Comparison of ENCODE assay signal across 21 mouse cellular contexts in genomic region chr19:32465228-32465627, GRCm38 (mm10). TPM values are rescaled to one million over a fixed set of nuclear protein-coding genes. Genes with fewer than 3 reads are reported as not detected.
DNase-seq lines count a peak whose midpoint lies in the region; ATAC-seq and TF ChIP-seq lines count a peak whose summit lies in the region.
"Had no signal": no experiment of that assay in that cellular context is flagged by ENCODE, and none has a peak within 500 bp of the region (broad histone marks: within the 10 kb centered on the region; RNA-seq: fewer than 3 reads in every experiment).

No protein-coding gene starts in this region.

- peak; percentile 95 for ATAC-seq in inflammation-experienced regulatory T-cells, adult 6 months
- no peak for ATAC-seq in midbrain, embryonic 11.5 days (ENCODE audit: low FRiP score)
- ATAC-seq in heart, embryonic 11.5 days (replicated peaks; ENCODE audit: insufficient number of reproducible peaks, low FRiP score, low TSS enrichment) = no peak
- ATAC-seq: forebrain, embryonic 14.5 days; intestine, postnatal 0 days had no signal

- WGBS in midbrain, embryonic 11.5 days = 75% methylated on average over 4 of the region's 4 CpGs
- 68% methylated on average over 4 of the region's 4 CpGs for WGBS in heart, embryonic 11.5 days (ENCODE audit: insufficient replicate concordance)

- TF ChIP-seq POLR2A in MEL (IDR thresholded peaks at IDR 0.05; ENCODE audit: control insufficient read depth in 1 of 2, insufficient read depth in 1 of 2, low read depth in 1 of 2, low read length in 2 of 2, poor library complexity in 1 of 2) = no peak

- TF ChIP-seq EP300 in MEL (IDR thresholded peaks at IDR 0.05; ENCODE audit: low read depth in 1 of 2, low read length in 2 of 2) = peak in 1 of 2 experiments; percentile 39; a peak in 3 of 4 replicates

- H3K36me3 ChIP-seq in MEL (ENCODE audit: control insufficient read depth in 1 of 2, insufficient read depth in 2 of 2, low read length in 2 of 2) = peaks cover 0 to 3% of the 10 kb centered on the region in 2 experiments; a peak in 2 of 4 replicates
- no peaks in the 10 kb centered on the region for H3K36me3 ChIP-seq in midbrain, embryonic 11.5 days (ENCODE audit: control insufficient read depth, insufficient read depth, low read length)
- no peaks in the 10 kb centered on the region for H3K36me3 ChIP-seq in heart, embryonic 11.5 days (ENCODE audit: control insufficient read depth, insufficient read depth, low read length)
- H3K36me3 ChIP-seq: hindbrain, embryonic 15.5 days; limb, embryonic 10.5 days; liver, embryonic 15.5 days; lung, embryonic 15.5 days; midbrain, embryonic 10.5 days had no signal

- no peaks in the 10 kb centered on the region for H3K9me3 ChIP-seq in MEL (replicated peaks; ENCODE audit: insufficient read depth, low read length)
- H3K9me3 ChIP-seq in midbrain, embryonic 11.5 days (ENCODE audit: control insufficient read depth, low read length) = no peaks in the 10 kb centered on the region
- no peaks in the 10 kb centered on the region for H3K9me3 ChIP-seq in heart, embryonic 11.5 days (replicated peaks; ENCODE audit: control insufficient read depth, low read length)
- H3K9me3 ChIP-seq: hindbrain, embryonic 15.5 days; limb, embryonic 10.5 days; liver, embryonic 15.5 days; lung, embryonic 15.5 days; midbrain, embryonic 10.5 days had no signal

- H3K9ac ChIP-seq in MEL (ENCODE audit: control insufficient read depth, low read depth, low read length, poor library complexity, severe bottlenecking) = no peak overlapping the region
- H3K9ac ChIP-seq in midbrain, embryonic 11.5 days (ENCODE audit: low read length) = no peak overlapping the region
- no peak overlapping the region for H3K9ac ChIP-seq in heart, embryonic 11.5 days (ENCODE audit: low read depth, low read length)
- H3K9ac ChIP-seq: hindbrain, embryonic 15.5 days; liver, embryonic 15.5 days; lung, embryonic 15.5 days had no signal

- TF ChIP-seq RAD21 in MEL (IDR thresholded peaks at IDR 0.05; ENCODE audit: low read depth, low read length) = no peak; the same call in 1 of the 2 replicates

- DNase-seq in MEL (ENCODE audit: low read depth, low spot score) = peak; percentile 51
- peak; percentile 44 for DNase-seq in thymus, postnatal 0 days (ENCODE audit: low spot score)
- no peak for DNase-seq in midbrain, embryonic 11.5 days (ENCODE audit: low spot score, missing footprints)
- no peak for DNase-seq in cerebellum, postnatal 4 days (ENCODE audit: low spot score in 2 of 2)
- DNase-seq in ovary, adult 18-20 months (ENCODE audit: low spot score) = no peak
- DNase-seq: B cell, adult 2 months; cerebellum, adult 11-12 months; cerebellum, postnatal 10 days; gastrocnemius, adult 2 months; liver; lung, postnatal 4 days had no signal

- no peak overlapping the region for H3K4me3 ChIP-seq in MEL (ENCODE audit: control insufficient read depth in 1 of 2, insufficient read depth in 1 of 2, low read depth in 2 of 2, low read length in 2 of 2)
- no peak overlapping the region for H3K4me3 ChIP-seq in midbrain, embryonic 11.5 days (ENCODE audit: low read depth, low read length)
- H3K4me3 ChIP-seq in heart, embryonic 11.5 days (ENCODE audit: low read depth, low read length) = no peak overlapping the region
- H3K4me3 ChIP-seq: gastrocnemius, adult 2 months; hindbrain, embryonic 15.5 days; limb, embryonic 10.5 days; liver, embryonic 15.5 days; lung, embryonic 15.5 days; midbrain, embryonic 10.5 days had no signal

- no peaks in the 10 kb centered on the region for H3K79me2 ChIP-seq in MEL (ENCODE audit: control insufficient read depth, insufficient read depth, low read length, poor library complexity)

- no peaks in the 10 kb centered on the region for H3K27me3 ChIP-seq in MEL (ENCODE audit: control insufficient read depth in 1 of 2, insufficient read depth in 2 of 2, low read length in 2 of 2)
- no peaks in the 10 kb centered on the region for H3K27me3 ChIP-seq in midbrain, embryonic 11.5 days (ENCODE audit: control insufficient read depth, insufficient read depth, low read length)
- H3K27me3 ChIP-seq in heart, embryonic 11.5 days (ENCODE audit: control insufficient read depth, insufficient read depth, low read length) = no peaks in the 10 kb centered on the region
- H3K27me3 ChIP-seq: hindbrain, embryonic 15.5 days; liver, embryonic 15.5 days; lung, embryonic 15.5 days had no signal

- H3K27ac ChIP-seq in MEL (ENCODE audit: control insufficient read depth, low read depth, low read length) = no peak overlapping the region
- H3K27ac ChIP-seq in midbrain, embryonic 11.5 days (ENCODE audit: low read depth, low read length) = no peak overlapping the region
- H3K27ac ChIP-seq in heart, embryonic 11.5 days (ENCODE audit: low read depth, low read length) = no peak overlapping the region
- H3K27ac ChIP-seq: gastrocnemius, adult 2 months; hindbrain, embryonic 15.5 days; kidney, postnatal 0 days; limb, embryonic 10.5 days; liver, embryonic 15.5 days; lung, embryonic 15.5 days; midbrain, embryonic 10.5 days had no signal

- TF ChIP-seq CTCF in MEL (IDR thresholded peaks at IDR 0.05 in 2 of 3, conservative IDR thresholded peaks at IDR 0.05 in 1 of 3; ENCODE audit: control insufficient read depth in 1 of 3, insufficient read depth in 1 of 3, low read depth in 2 of 3, low read length in 3 of 3, poor library complexity in 1 of 3, severe bottlenecking in 1 of 3) = no peak

- H3K4me2 ChIP-seq in midbrain, embryonic 11.5 days = no peak overlapping the region
- no peak overlapping the region for H3K4me2 ChIP-seq in heart, embryonic 11.5 days
- H3K4me2 ChIP-seq: hindbrain, embryonic 15.5 days; liver, embryonic 15.5 days; lung, embryonic 15.5 days had no signal

- H3K4me1 ChIP-seq in MEL (ENCODE audit: control insufficient read depth in 1 of 2, insufficient read depth in 2 of 2, low read length in 2 of 2) = peaks cover 3 to 7% of the 10 kb centered on the region in 2 experiments
- H3K4me1 ChIP-seq in midbrain, embryonic 11.5 days (ENCODE audit: control insufficient read depth, insufficient read depth, low read length) = no peaks in the 10 kb centered on the region
- H3K4me1 ChIP-seq in heart, embryonic 11.5 days (ENCODE audit: control insufficient read depth, insufficient read depth, low read length) = no peaks in the 10 kb centered on the region
- H3K4me1 ChIP-seq: hindbrain, embryonic 15.5 days; limb, embryonic 10.5 days; lung, embryonic 15.5 days; midbrain, embryonic 10.5 days had no signal

TF ChIP-seq in MEL, 35 proteins besides CTCF, POLR2A, EP300 and RAD21 (continues in another document):
- TF ChIP-seq TCF12 (IDR thresholded peaks at IDR 0.05; ENCODE audit: low read depth, low read length) (0 out of 2 replicates have a peak, but pooled peaks have one; percentile 13), CHD1 (IDR thresholded peaks at IDR 0.05; ENCODE audit: low read depth, low read length) (no peak), ETS1 (IDR thresholded peaks at IDR 0.05; ENCODE audit: low read depth, low read length) (no peak), ELF1 (IDR thresholded peaks at IDR 0.05; ENCODE audit: low read depth, low read length) (no peak), ZKSCAN1 (IDR thresholded peaks at IDR 0.05; ENCODE audit: low read depth, low read length) (no peak), GATA1 (IDR thresholded peaks at IDR 0.05; ENCODE audit: low read depth, low read length) (peak; percentile 63), UBTF (IDR thresholded peaks at IDR 0.05; ENCODE audit: borderline replicate concordance, insufficient read depth, low read depth, low read length) (0 out of 2 replicates have a peak, but pooled peaks have one; percentile 59), RCOR1 (IDR thresholded peaks at IDR 0.05; ENCODE audit: low read depth, low read length) (no peak), NELFE (IDR thresholded peaks at IDR 0.05; ENCODE audit: low read depth, low read length) (no peak), E2F4 (IDR thresholded peaks at IDR 0.05; ENCODE audit: borderline replicate concordance, low read depth, low read length) (no peak), USF2 (IDR thresholded peaks at IDR 0.05; ENCODE audit: borderline replicate concordance in 1 of 2, insufficient read depth in 1 of 2, low read depth in 1 of 2, low read length in 2 of 2) (no peak), ZNF384 (IDR thresholded peaks at IDR 0.05; ENCODE audit: low read depth, low read length) (no peak), NRF1 (IDR thresholded peaks at IDR 0.05; ENCODE audit: insufficient read depth, low read depth, low read length, poor library complexity, severe bottlenecking) (no peak), HCFC1 (IDR thresholded peaks at IDR 0.05; ENCODE audit: low read depth, low read length) (no peak), BHLHE40 (IDR thresholded peaks at IDR 0.05; ENCODE audit: borderline replicate concordance, low read depth, low read length) (no peak), JUND (IDR thresholded peaks at IDR 0.05; ENCODE audit: low read depth, low read length) (no peak), MEF2A (IDR thresholded peaks at IDR 0.05; ENCODE audit: extremely low read depth, insufficient replicate concordance, low read depth, low read length, poor library complexity, severe bottlenecking) (no peak), POLR2AphosphoS5 (IDR thresholded peaks at IDR 0.05; ENCODE audit: borderline replicate concordance, low read depth, low read length) (no peak), TBP (IDR thresholded peaks at IDR 0.05; ENCODE audit: low read depth, low read length) (peak; percentile 33; the same call in 1 of the 2 replicates)

RNA-seq across cellular contexts. Expression of gene Rpl9-ps6, which starts 1.1 kb away (rescaled TPM):
- 111 and 161 TPM in 2 replicates for total RNA-seq in MEL (2012; rRNA removed)
- 10 to 100 TPM in 1 of 2 experiments, not detected in 1; 95.5 TPM for polyA plus RNA-seq in MEL (2012; ENCODE audit: insufficient read depth in 1 of 2, insufficient read length in 2 of 2, low read depth in 1 of 2, low replicate concordance in 2 of 2, missing spikeins in 1 of 2)
- 100 to 1,000 TPM; 239 to 553 (median 263) TPM for polyA plus RNA-seq in inflammation-experienced regulatory T-cells, adult 6 months (2017; shearing (Covaris generic))
- polyA plus RNA-seq in thymus, postnatal 0 days (2015; fragmentation: Nextera tagmentation; extraction: Ambion mirVana) = 150 and 157 TPM in 2 replicates
- 78.5 and 81.3 TPM in 2 replicates for polyA plus RNA-seq in midbrain, embryonic 11.5 days (2014; fragmentation: Nextera tagmentation; extraction: Ambion mirVana)
- polyA plus RNA-seq in heart, embryonic 11.5 days (2014; fragmentation: Nextera tagmentation; extraction: Ambion mirVana) = 83.5 and 91.5 TPM in 2 replicates

RNA-seq across cellular contexts. Expression of gene Minpp1, which starts 20.3 kb away (rescaled TPM):
- 192 and 256 TPM in 2 replicates for total RNA-seq in MEL (2012; rRNA removed)
- polyA plus RNA-seq in MEL (2012; ENCODE audit: insufficient read depth in 1 of 2, insufficient read length in 2 of 2, low read depth in 1 of 2, low replicate concordance in 2 of 2, missing spikeins in 1 of 2) = 100 to 1,000 TPM in 1 of 2 experiments, not detected in 1; 176 TPM
- 10 to 100 TPM in 2 of 3 experiments, 1 to 10 TPM in 1; 8.0 to 12.0 (median 11.6) TPM for polyA plus RNA-seq in inflammation-experienced regulatory T-cells, adult 6 months (2017; shearing (Covaris generic))
- 62.0 and 66.4 TPM in 2 replicates for polyA plus RNA-seq in thymus, postnatal 0 days (2015; fragmentation: Nextera tagmentation; extraction: Ambion mirVana)
- 68.9 and 73.8 TPM in 2 replicates for polyA plus RNA-seq in midbrain, embryonic 11.5 days (2014; fragmentation: Nextera tagmentation; extraction: Ambion mirVana)
- polyA plus RNA-seq in heart, embryonic 11.5 days (2014; fragmentation: Nextera tagmentation; extraction: Ambion mirVana) = 74.3 and 77.0 TPM in 2 replicates

Comparison
In these comparisons a context has a peak if more than half of its experiments do, and no peak if none do; other contexts are left out.
1. DNase-seq: peak in MEL (single experiment) and thymus, postnatal 0 days (single experiment); none in midbrain, embryonic 11.5 days (single experiment), cerebellum, postnatal 4 days (0 of 2) and ovary, adult 18-20 months (single experiment).